Mouse (Mus musculus): ENCODE results near the gene Smim4. TPM values are rescaled to one million over a fixed set of nuclear protein-coding genes. Genes with fewer than 3 reads are reported as not detected.

The Smim4 gene
- polyA plus RNA-seq, 2 experiments = 28.2 to 62.7 TPM

GRCm38 (mm10) chr14:31161191-31161590 is 32.4 kb upstream of the Smim4 start:
- WGBS = 86% methylated on average over 7 of the region's 7 CpGs
- no peak overlapping the region for H3K27ac ChIP-seq (replicated peaks; ENCODE audit: low read depth, low read length)
- no peak for ATAC-seq (ENCODE audit: low FRiP score, low read depth)
- no peak for TF ChIP-seq POLR2A (IDR thresholded peaks at IDR 0.05; ENCODE audit: borderline replicate concordance, extremely low read depth, insufficient read depth, insufficient read length)
- no peaks in the 10 kb centered on the region for H3K36me3 ChIP-seq (ENCODE audit: control insufficient read depth, insufficient read depth, low read length)
- H3K4me2 ChIP-seq (replicated peaks; ENCODE audit: low read depth, low read length, severe bottlenecking) = no peak overlapping the region
- no peak overlapping the region for H3K4me3 ChIP-seq (replicated peaks; ENCODE audit: low read length)
- H3K4me1 ChIP-seq (ENCODE audit: control insufficient read depth, insufficient read depth, low read length) = no peaks in the 10 kb centered on the region
- no peaks in the 10 kb centered on the region for H3K27me3 ChIP-seq (ENCODE audit: control insufficient read depth, insufficient read depth, low read length)
- DNase-seq (ENCODE audit: low spot score) = no peak
- no peaks in the 10 kb centered on the region for H3K9me3 ChIP-seq (ENCODE audit: control insufficient read depth, low read length)
- H3K9ac ChIP-seq (ENCODE audit: low read depth, low read length, severe bottlenecking) = no peak overlapping the region

- ATAC-seq (ENCODE audit: low FRiP score, low read depth) (no peak), DNase-seq (ENCODE audit: low spot score) (no peak)
- Histone ChIP-seq H3K4me3 (replicated peaks; ENCODE audit: low read length) (no peak overlapping the region), H3K9me3 (ENCODE audit: control insufficient read depth, low read length) (no peaks in the 10 kb centered on the region), H3K9ac (ENCODE audit: low read depth, low read length, severe bottlenecking) (no peak overlapping the region), H3K27ac (replicated peaks; ENCODE audit: low read depth, low read length) (no peak overlapping the region), H3K4me1 (ENCODE audit: control insufficient read depth, insufficient read depth, low read length) (no peaks in the 10 kb centered on the region), H3K4me2 (replicated peaks; ENCODE audit: low read depth, low read length, severe bottlenecking) (no peak overlapping the region), H3K27me3 (ENCODE audit: control insufficient read depth, insufficient read depth, low read length) (no peaks in the 10 kb centered on the region), H3K36me3 (ENCODE audit: control insufficient read depth, insufficient read depth, low read length) (no peaks in the 10 kb centered on the region)
- TF ChIP-seq POLR2A (IDR thresholded peaks at IDR 0.05; ENCODE audit: borderline replicate concordance, extremely low read depth, insufficient read depth, insufficient read length) = no peak
- WGBS = 71% methylated on average over 27 of the region's 27 CpGs
Observed at GRCm38 (mm10) chr14:31160196-31161150, 31.7 kb upstream of the Smim4 start.

GRCm38 (mm10) chr14:31145694-31146093 is 16.9 kb upstream of the Smim4 start:
- no peaks in the 10 kb centered on the region for H3K4me1 ChIP-seq (ENCODE audit: control insufficient read depth, insufficient read depth, low read length)
- no peak overlapping the region for H3K27ac ChIP-seq (replicated peaks; ENCODE audit: low read depth, low read length)
- H3K36me3 ChIP-seq (ENCODE audit: control insufficient read depth, insufficient read depth, low read length) = peaks cover 18% of the 10 kb centered on the region
- H3K27me3 ChIP-seq (ENCODE audit: control insufficient read depth, insufficient read depth, low read length) = no peaks in the 10 kb centered on the region
- DNase-seq (ENCODE audit: low spot score) (no peak), ATAC-seq (ENCODE audit: low FRiP score, low read depth) (no peak)
- no peak for TF ChIP-seq POLR2A (IDR thresholded peaks at IDR 0.05; ENCODE audit: borderline replicate concordance, extremely low read depth, insufficient read depth, insufficient read length)
- H3K4me3 ChIP-seq (replicated peaks; ENCODE audit: low read length) = no peak overlapping the region
- no peak overlapping the region for H3K4me2 ChIP-seq (replicated peaks; ENCODE audit: low read depth, low read length, severe bottlenecking)
- H3K9ac ChIP-seq (ENCODE audit: low read depth, low read length, severe bottlenecking) = no peak overlapping the region
- WGBS = 83% methylated on average over 11 of the region's 11 CpGs
- no peaks in the 10 kb centered on the region for H3K9me3 ChIP-seq (ENCODE audit: control insufficient read depth, low read length)

GRCm38 (mm10) chr14:31141011-31141410 is 12.3 kb upstream of the Smim4 start:
- Histone ChIP-seq H3K9me3 (ENCODE audit: control insufficient read depth, low read length) (no peaks in the 10 kb centered on the region), H3K9ac (ENCODE audit: low read depth, low read length, severe bottlenecking) (no peak overlapping the region), H3K4me1 (ENCODE audit: control insufficient read depth, insufficient read depth, low read length) (no peaks in the 10 kb centered on the region), H3K36me3 (ENCODE audit: control insufficient read depth, insufficient read depth, low read length) (peaks cover 65% of the 10 kb centered on the region), H3K4me3 (replicated peaks; ENCODE audit: low read length) (no peak overlapping the region), H3K4me2 (replicated peaks; ENCODE audit: low read depth, low read length, severe bottlenecking) (no peak overlapping the region), H3K27ac (replicated peaks; ENCODE audit: low read depth, low read length) (no peak overlapping the region), H3K27me3 (ENCODE audit: control insufficient read depth, insufficient read depth, low read length) (no peaks in the 10 kb centered on the region)
- no peak for DNase-seq (ENCODE audit: low spot score)
- TF ChIP-seq POLR2A (IDR thresholded peaks at IDR 0.05; ENCODE audit: borderline replicate concordance, extremely low read depth, insufficient read depth, insufficient read length) = no peak
- ATAC-seq (ENCODE audit: low FRiP score, low read depth) = no peak
- 93% methylated on average over 14 of the region's 14 CpGs for WGBS

GRCm38 (mm10) chr14:31140141-31140540 is 11.4 kb upstream of the Smim4 start:
- no peak overlapping the region for H3K27ac ChIP-seq (replicated peaks; ENCODE audit: low read depth, low read length)
- H3K9me3 ChIP-seq (ENCODE audit: control insufficient read depth, low read length) = no peaks in the 10 kb centered on the region
- TF ChIP-seq POLR2A (IDR thresholded peaks at IDR 0.05; ENCODE audit: borderline replicate concordance, extremely low read depth, insufficient read depth, insufficient read length) = no peak
- no peak for ATAC-seq (ENCODE audit: low FRiP score, low read depth)
- peaks cover 74% of the 10 kb centered on the region for H3K36me3 ChIP-seq (ENCODE audit: control insufficient read depth, insufficient read depth, low read length)
- H3K9ac ChIP-seq (ENCODE audit: low read depth, low read length, severe bottlenecking) = no peak overlapping the region
- H3K4me1 ChIP-seq (ENCODE audit: control insufficient read depth, insufficient read depth, low read length) = no peaks in the 10 kb centered on the region
- no peak overlapping the region for H3K4me3 ChIP-seq (replicated peaks; ENCODE audit: low read length)
- H3K27me3 ChIP-seq (ENCODE audit: control insufficient read depth, insufficient read depth, low read length) = no peaks in the 10 kb centered on the region
- 88% methylated on average over 15 of the region's 15 CpGs for WGBS
- no peak overlapping the region for H3K4me2 ChIP-seq (replicated peaks; ENCODE audit: low read depth, low read length, severe bottlenecking)
- no peak for DNase-seq (ENCODE audit: low spot score)
